Mouse (Mus musculus): ENCODE measurements around the gene Aurkaip1.

Gene Aurkaip1

GRCm38 (mm10) chr4:155851951-155852411 lies 20.9 kb downstream of the Aurkaip1 start:
- DNase-seq (ENCODE audit: low read depth, low spot score): peak; percentile 52

DNA sequence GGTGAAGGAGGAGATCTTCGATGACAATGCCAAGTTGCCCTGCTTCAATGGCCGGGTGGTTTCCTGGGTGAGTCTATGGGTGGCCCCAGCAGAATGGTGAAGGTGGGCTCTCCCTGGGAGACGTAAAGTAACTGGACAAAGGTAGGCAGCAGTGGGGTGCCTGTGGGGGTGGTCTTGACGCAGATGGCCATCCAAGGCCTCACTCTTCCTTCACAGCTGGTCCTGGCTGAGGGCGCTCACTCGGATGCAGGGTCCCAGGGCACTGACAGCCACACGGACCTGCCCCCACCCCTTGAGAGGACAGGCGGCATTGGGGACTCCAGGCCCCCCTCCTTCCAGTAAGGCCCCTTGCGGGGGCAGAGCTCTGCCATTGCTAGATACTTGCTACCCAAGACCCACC lies 22.3 kb downstream of the Aurkaip1 start:
- no peak for DNase-seq (ENCODE audit: low read depth, low spot score)

- DNase-seq (ENCODE audit: low read depth, low spot score): no peak
Measured at GRCm38 (mm10) chr4:155854991-155855390, 23.9 kb downstream of the Aurkaip1 start.

GRCm38 (mm10) chr4:155856071-155856470 lies 25.0 kb downstream of the Aurkaip1 start:
- DNase-seq (ENCODE audit: low read depth, low spot score): no peak

GRCm38 (mm10) chr4:155856881-155857280 lies 25.8 kb downstream of the Aurkaip1 start:
- no peak for DNase-seq (ENCODE audit: low read depth, low spot score)

DNA sequence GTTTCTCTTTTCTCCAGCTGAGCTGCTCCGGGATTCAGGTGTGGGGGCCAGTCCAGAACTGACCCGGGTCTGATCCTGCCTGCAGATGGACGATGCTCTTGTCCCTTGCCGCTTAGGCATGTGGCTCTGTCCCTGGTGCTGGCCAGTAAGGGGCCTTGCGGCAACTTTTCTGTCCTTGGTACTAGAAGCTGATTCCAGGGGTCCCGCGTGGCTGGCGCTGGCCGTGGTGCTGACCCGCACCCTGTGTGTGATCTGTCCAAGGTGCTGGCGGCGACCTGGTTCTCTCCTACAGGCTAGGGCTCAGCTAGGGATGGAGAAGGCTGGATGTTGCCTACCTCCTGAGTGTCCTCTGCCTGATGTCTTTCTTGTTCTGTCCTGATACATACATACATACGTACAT lies 28.2 kb downstream of the Aurkaip1 start:
- DNase-seq (ENCODE audit: low read depth, low spot score): no peak

- DNase-seq (ENCODE audit: low read depth, low spot score): no peak
Measured at GRCm38 (mm10) chr4:155861787-155862186, 30.7 kb downstream of the Aurkaip1 start.

DNA sequence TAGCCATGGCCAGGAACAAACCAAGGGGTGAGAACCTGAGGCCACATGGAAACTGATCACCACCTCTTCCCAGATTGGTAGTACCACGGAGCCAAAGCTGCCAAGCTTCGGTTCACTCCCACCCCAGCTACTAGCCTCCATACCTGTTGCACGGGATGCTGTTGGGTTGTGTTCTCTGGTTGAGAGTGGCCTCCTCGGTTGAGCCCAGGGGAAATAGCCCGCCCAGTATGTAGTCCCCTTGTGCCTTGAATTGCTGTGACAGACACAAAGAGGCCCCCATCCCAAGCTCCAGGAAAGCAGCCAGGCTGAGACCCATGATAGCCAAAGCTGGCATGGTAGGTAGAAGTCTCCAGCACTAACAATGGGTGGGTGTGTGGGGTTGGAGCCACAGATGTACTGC lies 31.9 kb downstream of the Aurkaip1 start, which contains the start of gene Tas1r3:
Gene Tas1r3, minus strand, starts transcription at position 362 of the 400 bp plus-strand sequence.
- no peak for DNase-seq (ENCODE audit: low read depth, low spot score)

DNA sequence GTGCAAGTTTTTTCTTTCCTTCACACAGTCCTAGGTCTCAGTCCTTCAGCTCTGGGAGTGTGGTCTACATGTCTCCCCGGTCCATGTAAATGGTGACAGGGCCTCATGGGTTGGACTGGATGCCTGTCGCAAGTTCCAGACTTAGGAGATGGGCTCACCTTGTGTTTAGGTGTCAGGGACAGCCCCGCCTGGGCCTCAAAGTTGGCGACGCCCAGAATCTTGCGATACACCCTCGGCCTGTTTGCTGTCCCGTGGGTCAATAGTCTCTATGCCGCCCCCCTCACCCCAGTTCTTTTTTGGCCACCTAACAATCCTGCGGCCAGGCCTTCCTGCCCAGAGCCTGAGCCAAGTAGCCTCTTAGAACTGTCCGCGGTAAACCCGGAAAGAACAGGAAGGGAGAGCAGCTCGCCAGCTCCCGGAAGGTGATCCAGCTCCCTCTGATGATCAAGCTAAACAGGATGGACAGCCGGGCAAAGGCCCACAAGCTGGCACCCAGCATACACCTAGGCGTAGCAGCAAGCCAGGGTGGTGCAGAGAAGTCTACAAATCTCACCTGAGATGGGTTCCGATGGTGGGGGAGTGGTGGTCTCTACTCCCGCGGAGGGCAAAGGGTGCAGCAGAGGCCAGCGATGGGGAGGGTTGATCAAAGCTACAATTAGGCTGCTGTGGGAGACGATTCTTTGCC lies 37.7 kb downstream of the Aurkaip1 start:
- peak; percentile 38 for DNase-seq (ENCODE audit: low read depth, low spot score)

DNA sequence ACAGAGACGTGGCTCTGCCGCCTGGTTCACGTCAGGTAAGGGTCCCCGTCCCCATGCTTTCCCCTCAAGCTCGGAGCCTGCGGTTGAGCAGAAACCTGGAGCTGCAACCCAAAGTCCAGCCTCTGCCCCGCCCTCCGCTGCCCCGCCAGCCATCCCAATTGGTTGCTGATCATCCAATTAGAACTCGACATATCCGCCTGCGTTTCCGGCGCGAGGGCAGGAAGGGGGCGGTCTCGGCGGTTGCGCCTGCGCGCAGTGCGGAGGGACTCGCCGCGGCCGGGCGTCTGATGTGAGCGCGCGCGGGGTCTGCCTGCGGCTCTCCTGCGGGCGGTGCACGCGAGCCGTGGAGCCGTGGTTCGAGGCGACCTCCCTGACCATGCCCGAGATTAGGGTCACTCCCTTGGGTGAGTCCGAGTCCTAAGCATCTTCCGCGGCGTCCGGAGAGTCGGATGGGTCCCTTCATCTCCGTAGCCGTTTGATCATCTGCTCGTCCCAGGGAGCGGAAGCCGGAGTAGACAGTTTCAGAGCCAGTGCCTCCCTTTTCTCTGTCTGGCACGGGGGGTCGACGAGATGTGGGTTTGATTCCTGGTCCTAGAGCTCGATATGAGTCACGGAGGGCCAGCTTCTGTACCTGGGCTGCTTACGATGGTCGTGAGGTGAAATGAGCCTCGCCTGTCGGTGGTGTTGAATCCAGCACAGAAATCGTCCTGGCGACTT lies 38.4 kb downstream of the Aurkaip1 start, which contains the start of the genes Cptp and Ints11:
Gene Cptp, minus strand, starts transcription at position 124 of the 717 bp plus-strand sequence.
Gene Ints11, plus strand, starts transcription at position 230 of the 717 bp plus-strand sequence.
- DNase-seq (ENCODE audit: low read depth, low spot score): peak; percentile 97

DNA sequence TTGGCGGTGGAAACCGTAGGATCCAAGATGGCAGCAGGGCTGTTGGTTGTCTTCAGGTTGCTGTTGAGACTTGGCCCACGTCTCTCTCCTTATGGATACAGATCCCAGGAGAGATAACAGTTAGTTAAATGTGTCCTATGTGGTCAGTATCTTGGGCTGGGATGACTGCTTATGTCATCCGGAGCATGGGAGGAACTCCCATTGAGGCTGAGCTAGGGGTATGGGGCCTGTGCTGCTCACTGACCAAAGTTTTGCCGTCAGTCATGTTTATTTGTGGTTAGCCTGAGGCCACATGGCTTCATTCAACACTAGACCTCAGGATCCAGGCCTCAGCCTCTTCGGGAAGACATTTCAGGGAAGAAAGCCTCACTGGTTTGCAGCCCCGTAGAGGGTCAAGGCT lies 40.3 kb downstream of the Aurkaip1 start:
- DNase-seq (ENCODE audit: low read depth, low spot score): no peak

All from brain, adult 2 months (tissue).